21 mouse cellular contexts compared by ENCODE assay signal in the genomic region with DNA sequence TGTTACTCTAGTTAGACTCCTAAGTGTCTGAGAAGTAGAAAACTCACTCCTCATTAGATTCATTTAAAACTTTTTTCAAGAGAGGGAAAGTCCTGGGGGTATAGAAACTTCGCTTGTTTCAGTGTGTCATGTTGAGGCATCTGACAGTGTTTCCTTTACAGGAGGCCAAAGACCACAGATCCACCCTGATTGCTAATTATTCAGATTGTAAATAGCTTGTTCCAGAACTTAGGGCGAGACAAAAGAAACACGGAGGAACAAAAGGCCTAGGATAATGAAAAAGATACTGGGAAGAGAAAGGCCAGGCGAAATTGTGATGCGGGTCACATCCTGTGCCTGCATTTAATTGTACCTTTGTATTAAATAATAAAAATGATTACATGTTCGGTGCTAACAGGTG.
"Had no signal": no experiment of that assay in that cellular context is flagged by ENCODE, and none has a peak within 500 bp of the region (broad histone marks: within the 10 kb centered on the region; RNA-seq: fewer than 3 reads in every experiment).

No protein-coding gene starts in this region.

- H3K9ac ChIP-seq: heart, embryonic 12.5 days; hindbrain, embryonic 13.5 days; hindbrain, embryonic 15.5 days; limb, embryonic 12.5 days; liver, embryonic 13.5 days had no signal

- H3K9me3 ChIP-seq: heart, embryonic 10.5 days; heart, embryonic 12.5 days; hindbrain, embryonic 15.5 days; limb, embryonic 10.5 days; limb, embryonic 12.5 days; liver, embryonic 13.5 days had no signal

- H3K27ac ChIP-seq: heart, embryonic 10.5 days; hindbrain, embryonic 13.5 days; hindbrain, embryonic 15.5 days; hindbrain, postnatal 0 days; layer of hippocampus, adult 2 months; left cerebral cortex, adult 2 months; limb, embryonic 10.5 days; limb, embryonic 12.5 days; liver, embryonic 13.5 days had no signal

- DNase-seq: gastrocnemius, postnatal 14 days; gastrocnemius, postnatal 36 days; heart, adult 18-20 months; heart, postnatal 10 days; heart, postnatal 36 days; kidney, adult 11 months; kidney, adult 2 months; kidney, postnatal 10 days; kidney, postnatal 25 days; kidney, postnatal 4 days; liver; liver, embryonic 13.5 days had no signal

- H3K4me3 ChIP-seq: heart, embryonic 10.5 days; heart, embryonic 12.5 days; hindbrain, embryonic 13.5 days; hindbrain, embryonic 15.5 days; layer of hippocampus, adult 2 months; left cerebral cortex, adult 2 months; limb, embryonic 10.5 days; limb, embryonic 12.5 days; liver, embryonic 13.5 days had no signal

- H3K4me1 ChIP-seq: hindbrain, embryonic 15.5 days had no signal

- H3K36me3 ChIP-seq: heart, embryonic 10.5 days; heart, embryonic 12.5 days; hindbrain, embryonic 13.5 days; hindbrain, embryonic 15.5 days; limb, embryonic 12.5 days; liver, embryonic 13.5 days had no signal
